Mouse (Mus musculus): ENCODE measurements at regions not wholly inside any gene's neighbourhood (a gene's known extent, or its start where the extent isn't known, plus 50 kb on each side); places are given as distances from the start of the nearest gene placed in this dataset.

DNA sequence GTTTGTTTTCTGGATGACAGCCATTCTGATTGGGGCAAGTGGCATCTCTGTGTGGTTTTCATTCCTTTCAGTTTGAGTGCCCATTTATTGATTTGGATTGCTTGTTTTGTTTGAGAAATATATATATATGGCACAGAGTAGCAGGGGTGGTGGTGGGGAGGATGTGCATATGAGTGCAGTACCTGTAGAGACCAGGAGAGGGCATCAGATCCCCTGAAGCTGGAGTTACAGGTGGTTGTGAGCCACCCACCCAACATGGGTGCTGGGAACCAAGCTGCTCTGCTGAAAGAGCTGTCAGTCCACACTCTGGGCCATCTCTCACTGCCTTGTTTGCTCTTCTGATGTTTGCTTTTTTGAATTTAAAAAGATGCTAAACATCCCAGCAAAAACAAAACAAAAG lies 216.7 kb downstream of the Uaca start:
- Histone ChIP-seq H3K27ac (ENCODE audit: low read length) (no peak overlapping the region), H3K4me2 (ENCODE audit: low read depth, low read length) (no peak overlapping the region), H3K9ac (ENCODE audit: low read length) (no peak overlapping the region), H3K27me3 (ENCODE audit: control insufficient read depth, insufficient read depth, low read length) (no peaks in the 10 kb centered on the region), H3K4me3 (replicated peaks; ENCODE audit: low read length) (no peak overlapping the region), H3K4me1 (ENCODE audit: control insufficient read depth, insufficient read depth, low read length) (peaks cover 6% of the 10 kb centered on the region), H3K9me3 (replicated peaks; ENCODE audit: control insufficient read depth, low read length) (no peaks in the 10 kb centered on the region; the same call in 1 of the 2 replicates), H3K36me3 (ENCODE audit: control insufficient read depth, insufficient read depth, low read length) (no peaks in the 10 kb centered on the region)
- no peak for ATAC-seq (ENCODE audit: insufficient read depth, low FRiP score)

DNA sequence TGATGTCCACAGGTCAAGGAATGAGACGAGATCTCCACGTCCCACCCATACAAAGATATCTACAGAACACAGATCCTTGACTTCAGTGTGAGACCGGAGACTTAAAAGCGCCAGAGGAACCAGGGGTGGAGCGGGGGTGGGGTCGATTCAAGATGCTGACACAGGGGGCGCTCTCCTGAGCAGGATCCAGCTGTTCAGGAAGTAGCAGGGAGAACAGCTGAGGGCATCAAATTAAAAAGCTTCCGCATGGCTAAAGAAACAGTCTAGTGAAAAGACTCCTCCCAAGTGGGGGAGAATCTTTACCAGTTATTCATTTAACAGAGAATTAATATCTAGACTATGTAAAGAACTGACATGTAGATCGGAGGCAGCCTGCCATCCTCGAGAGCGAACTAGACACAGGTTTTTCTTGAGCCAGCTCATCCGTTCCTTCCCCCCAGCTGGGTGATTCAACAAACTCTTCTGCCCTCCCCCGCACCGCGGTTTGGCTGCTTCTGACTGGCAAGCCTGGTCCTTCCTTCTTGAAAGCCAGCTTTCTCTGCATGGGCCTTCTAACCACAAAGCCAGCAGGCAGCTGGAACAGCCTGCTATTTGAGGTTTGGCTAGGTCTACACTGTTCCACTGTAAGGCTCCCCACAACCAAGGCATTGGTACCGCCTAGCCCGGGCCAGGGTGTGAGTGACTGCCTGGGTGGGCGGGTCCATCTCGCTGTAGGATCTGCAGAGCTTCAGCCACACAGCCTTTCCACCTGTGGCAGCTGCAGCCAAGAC lies 218.6 kb downstream of the Uaca start:
- Histone ChIP-seq H3K27me3 (ENCODE audit: control insufficient read depth, insufficient read depth, low read length) (no peaks in the 10 kb centered on the region), H3K9me3 (replicated peaks; ENCODE audit: control insufficient read depth, low read length) (no peaks in the 10 kb centered on the region; the same call in 1 of the 2 replicates), H3K4me1 (ENCODE audit: control insufficient read depth, insufficient read depth, low read length) (peaks cover 6% of the 10 kb centered on the region), H3K9ac (ENCODE audit: low read length) (no peak overlapping the region), H3K36me3 (ENCODE audit: control insufficient read depth, insufficient read depth, low read length) (no peaks in the 10 kb centered on the region), H3K4me3 (replicated peaks; ENCODE audit: low read length) (no peak overlapping the region), H3K27ac (ENCODE audit: low read length) (peak overlapping the region; percentile 71), H3K4me2 (ENCODE audit: low read depth, low read length) (no peak overlapping the region)
- 58% methylated on average over 19 of the region's 19 CpGs for WGBS
- ATAC-seq (ENCODE audit: insufficient read depth, low FRiP score) = peak; percentile 64; the same call in 1 of the 2 replicates

- H3K4me2 ChIP-seq (ENCODE audit: low read depth, low read length) = no peak overlapping the region
- ATAC-seq (ENCODE audit: insufficient read depth, low FRiP score) = no peak
- H3K27ac ChIP-seq (ENCODE audit: low read length) = peak overlapping the region; percentile 71; the same call in 1 of the 2 replicates
- H3K4me3 ChIP-seq (replicated peaks; ENCODE audit: low read length) = no peak overlapping the region
- no peaks in the 10 kb centered on the region for H3K36me3 ChIP-seq (ENCODE audit: control insufficient read depth, insufficient read depth, low read length)
- no peaks in the 10 kb centered on the region; the same call in 1 of the 2 replicates for H3K9me3 ChIP-seq (replicated peaks; ENCODE audit: control insufficient read depth, low read length)
- peaks cover 6% of the 10 kb centered on the region for H3K4me1 ChIP-seq (ENCODE audit: control insufficient read depth, insufficient read depth, low read length)
- 63% methylated on average over 8 of the region's 8 CpGs for WGBS
- H3K27me3 ChIP-seq (ENCODE audit: control insufficient read depth, insufficient read depth, low read length) = no peaks in the 10 kb centered on the region
- no peak overlapping the region for H3K9ac ChIP-seq (ENCODE audit: low read length)
These were observed 219.8 kb downstream of the Uaca start for GRCm38 (mm10) chr9:61014151-61014550.

DNA sequence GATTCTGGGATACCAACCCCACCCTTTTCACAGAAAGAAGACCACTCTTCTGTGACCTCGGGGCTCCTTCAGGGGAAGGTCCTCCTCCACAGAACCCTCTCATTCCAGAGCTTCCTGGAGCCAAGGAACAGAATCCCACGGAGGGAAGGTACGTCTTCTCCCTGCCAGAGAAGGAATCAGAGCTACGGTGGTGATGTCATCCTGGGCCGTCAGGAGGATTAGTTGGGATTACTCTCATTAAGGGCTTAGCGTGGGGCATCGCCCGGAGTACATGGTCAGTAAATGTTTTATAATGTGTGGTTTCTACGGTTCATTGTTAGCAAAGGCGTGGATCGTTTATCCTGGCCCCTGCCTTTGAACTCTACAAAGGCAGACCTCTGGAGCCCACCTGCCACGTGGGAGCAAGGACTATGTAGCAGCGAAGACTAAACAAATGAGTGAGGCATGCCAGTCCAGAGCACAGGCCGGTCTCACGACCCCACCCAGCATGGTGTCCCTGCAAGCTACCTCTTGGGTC lies 221.1 kb downstream of the Uaca start:
- H3K4me3 ChIP-seq (replicated peaks; ENCODE audit: low read length) = no peak overlapping the region
- H3K27me3 ChIP-seq (ENCODE audit: control insufficient read depth, insufficient read depth, low read length) = no peaks in the 10 kb centered on the region
- no peak for ATAC-seq (ENCODE audit: insufficient read depth, low FRiP score)
- H3K27ac ChIP-seq (ENCODE audit: low read length) = no peak overlapping the region
- H3K4me1 ChIP-seq (ENCODE audit: control insufficient read depth, insufficient read depth, low read length) = peaks cover 6% of the 10 kb centered on the region
- H3K4me2 ChIP-seq (ENCODE audit: low read depth, low read length) = no peak overlapping the region
- H3K9ac ChIP-seq (ENCODE audit: low read length) = no peak overlapping the region
- H3K9me3 ChIP-seq (replicated peaks; ENCODE audit: control insufficient read depth, low read length) = no peaks in the 10 kb centered on the region; the same call in 1 of the 2 replicates
- no peaks in the 10 kb centered on the region for H3K36me3 ChIP-seq (ENCODE audit: control insufficient read depth, insufficient read depth, low read length)
- 43% methylated on average over 15 of the region's 15 CpGs for WGBS

DNA sequence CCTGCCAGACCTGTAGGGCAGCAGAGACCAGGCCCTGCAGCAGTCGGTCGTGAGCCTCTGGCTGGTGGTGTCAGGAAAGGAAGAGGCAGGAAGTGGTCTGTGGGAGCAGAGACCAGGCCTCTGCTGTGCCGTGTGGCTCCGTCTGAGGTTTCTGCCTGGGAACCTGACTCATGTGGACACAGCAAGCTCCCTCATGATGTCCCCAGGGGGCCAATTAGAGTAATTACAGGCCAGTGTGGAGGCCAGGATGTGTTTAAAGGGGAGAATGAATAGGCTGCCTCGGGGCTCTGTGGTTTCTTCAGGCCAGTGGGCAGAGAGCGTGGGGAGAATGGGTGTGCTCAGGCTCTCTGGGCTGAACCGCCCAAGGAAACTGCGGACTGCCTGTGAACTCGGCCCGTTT lies 222.3 kb downstream of the Uaca start:
- H3K36me3 ChIP-seq (ENCODE audit: control insufficient read depth, insufficient read depth, low read length) = no peaks in the 10 kb centered on the region
- no peak overlapping the region for H3K27ac ChIP-seq (ENCODE audit: low read length)
- 57% methylated on average over 10 of the region's 10 CpGs for WGBS
- H3K9ac ChIP-seq (ENCODE audit: low read length) = 0 out of 2 replicates have a peak overlapping the region, but pooled peaks have one; percentile 19
- H3K27me3 ChIP-seq (ENCODE audit: control insufficient read depth, insufficient read depth, low read length) = no peaks in the 10 kb centered on the region
- H3K4me3 ChIP-seq (replicated peaks; ENCODE audit: low read length) = no peak overlapping the region
- H3K9me3 ChIP-seq (replicated peaks; ENCODE audit: control insufficient read depth, low read length) = peaks cover 5% of the 10 kb centered on the region; the same call in 1 of the 2 replicates
- H3K4me2 ChIP-seq (ENCODE audit: low read depth, low read length) = no peak overlapping the region
- no peak; the same call in 1 of the 2 replicates for ATAC-seq (ENCODE audit: insufficient read depth, low FRiP score)
- H3K4me1 ChIP-seq (ENCODE audit: control insufficient read depth, insufficient read depth, low read length) = peaks cover 6% of the 10 kb centered on the region

DNA sequence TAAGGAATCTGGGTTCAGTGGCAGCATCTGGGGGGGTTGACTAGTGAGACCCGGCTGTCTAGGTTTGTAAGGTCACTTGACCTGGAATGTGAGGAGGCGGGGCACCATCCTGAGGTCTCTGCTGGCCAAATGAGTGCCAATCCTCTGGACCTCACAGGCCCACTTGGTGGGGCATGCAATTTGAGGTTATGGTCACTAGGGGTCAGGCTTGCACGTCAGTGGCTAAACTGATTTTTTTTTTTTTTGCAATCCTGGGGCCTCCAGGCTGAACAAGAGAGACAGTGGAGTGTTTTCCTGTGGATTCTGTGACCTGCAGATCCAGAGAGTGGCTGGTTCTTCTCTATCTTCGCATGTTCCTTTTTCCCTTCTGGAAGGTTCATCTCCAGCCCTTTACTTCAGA lies 225.6 kb downstream of the Uaca start:
- Histone ChIP-seq H3K27ac (ENCODE audit: low read length) (no peak overlapping the region), H3K36me3 (ENCODE audit: control insufficient read depth, insufficient read depth, low read length) (no peaks in the 10 kb centered on the region), H3K9me3 (replicated peaks; ENCODE audit: control insufficient read depth, low read length) (0 out of 2 replicates have a peak, but pooled peaks cover 5% of the 10 kb centered on the region), H3K4me2 (ENCODE audit: low read depth, low read length) (no peak overlapping the region), H3K4me3 (replicated peaks; ENCODE audit: low read length) (no peak overlapping the region), H3K4me1 (ENCODE audit: control insufficient read depth, insufficient read depth, low read length) (peaks cover 6% of the 10 kb centered on the region), H3K27me3 (ENCODE audit: control insufficient read depth, insufficient read depth, low read length) (no peaks in the 10 kb centered on the region), H3K9ac (ENCODE audit: low read length) (no peak overlapping the region)
- WGBS = 76% methylated on average over 4 of the region's 4 CpGs
- ATAC-seq (ENCODE audit: insufficient read depth, low FRiP score) = no peak

DNA sequence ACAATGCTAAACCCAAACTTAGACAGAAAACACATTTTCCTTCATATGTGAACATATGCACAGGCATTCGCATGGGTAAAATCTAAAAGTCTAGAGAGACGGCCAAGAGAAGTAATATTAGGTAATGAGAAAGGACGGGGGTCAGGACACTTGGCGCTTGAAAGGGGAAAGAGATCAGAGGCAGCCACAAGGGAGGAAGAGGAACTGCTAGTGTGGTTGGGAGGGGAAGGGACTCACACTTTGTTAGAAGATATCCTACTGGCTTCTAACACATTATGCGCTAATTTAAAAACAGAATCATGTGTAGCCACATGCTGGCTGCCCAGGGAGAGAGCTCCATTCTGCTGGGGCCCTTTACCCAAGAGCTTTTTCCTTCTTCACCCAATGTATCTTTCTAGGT lies 227.5 kb downstream of the Uaca start:
- no peak overlapping the region for H3K9ac ChIP-seq (ENCODE audit: low read length)
- H3K27me3 ChIP-seq (ENCODE audit: control insufficient read depth, insufficient read depth, low read length) = no peaks in the 10 kb centered on the region
- H3K27ac ChIP-seq (ENCODE audit: low read length) = no peak overlapping the region
- no peak overlapping the region for H3K4me2 ChIP-seq (ENCODE audit: low read depth, low read length)
- no peak overlapping the region for H3K4me3 ChIP-seq (replicated peaks; ENCODE audit: low read length)
- ATAC-seq (ENCODE audit: insufficient read depth, low FRiP score) = no peak
- 83% methylated on average over 5 of the region's 5 CpGs for WGBS
- H3K9me3 ChIP-seq (replicated peaks; ENCODE audit: control insufficient read depth, low read length) = 0 out of 2 replicates have a peak, but pooled peaks cover 5% of the 10 kb centered on the region
- H3K36me3 ChIP-seq (ENCODE audit: control insufficient read depth, insufficient read depth, low read length) = no peaks in the 10 kb centered on the region
- H3K4me1 ChIP-seq (ENCODE audit: control insufficient read depth, insufficient read depth, low read length) = no peaks in the 10 kb centered on the region

- Histone ChIP-seq H3K36me3 (ENCODE audit: control insufficient read depth, insufficient read depth, low read length) (no peaks in the 10 kb centered on the region), H3K9ac (ENCODE audit: low read length) (no peak overlapping the region), H3K4me3 (replicated peaks; ENCODE audit: low read length) (no peak overlapping the region), H3K27me3 (ENCODE audit: control insufficient read depth, insufficient read depth, low read length) (no peaks in the 10 kb centered on the region), H3K27ac (ENCODE audit: low read length) (no peak overlapping the region), H3K4me2 (ENCODE audit: low read depth, low read length) (no peak overlapping the region), H3K4me1 (ENCODE audit: control insufficient read depth, insufficient read depth, low read length) (no peaks in the 10 kb centered on the region), H3K9me3 (replicated peaks; ENCODE audit: control insufficient read depth, low read length) (0 out of 2 replicates have a peak, but pooled peaks cover 5% of the 10 kb centered on the region)
- 80% methylated on average over 6 of the region's 6 CpGs for WGBS
- no peak for ATAC-seq (ENCODE audit: insufficient read depth, low FRiP score)
These were observed 228.2 kb downstream of the Uaca start for GRCm38 (mm10) chr9:61022371-61023026.

GRCm38 (mm10) chr9:61025341-61025740 lies 231.0 kb downstream of the Uaca start:
- H3K9me3 ChIP-seq (replicated peaks; ENCODE audit: control insufficient read depth, low read length) = 0 out of 2 replicates have a peak, but pooled peaks cover 5% of the 10 kb centered on the region
- no peak overlapping the region for H3K4me3 ChIP-seq (replicated peaks; ENCODE audit: low read length)
- no peak overlapping the region for H3K27ac ChIP-seq (ENCODE audit: low read length)
- H3K4me1 ChIP-seq (ENCODE audit: control insufficient read depth, insufficient read depth, low read length) = no peaks in the 10 kb centered on the region
- no peak overlapping the region for H3K4me2 ChIP-seq (ENCODE audit: low read depth, low read length)
- H3K9ac ChIP-seq (ENCODE audit: low read length) = no peak overlapping the region
- 85% methylated on average over 6 of the region's 6 CpGs for WGBS
- no peaks in the 10 kb centered on the region for H3K27me3 ChIP-seq (ENCODE audit: control insufficient read depth, insufficient read depth, low read length)
- no peak for ATAC-seq (ENCODE audit: insufficient read depth, low FRiP score)
- H3K36me3 ChIP-seq (ENCODE audit: control insufficient read depth, insufficient read depth, low read length) = no peaks in the 10 kb centered on the region

Measured in stomach, embryonic 16.5 days (tissue).